Mouse (Mus musculus) stomach, embryonic 15.5 days (tissue): ENCODE measurements around the gene Shank2. TPM values are rescaled to one million over a fixed set of nuclear protein-coding genes. Genes with fewer than 3 reads are reported as not detected.

Experiments
- ATAC-seq: fragments of 200-750 bp; cut with Nextera tagmentation; 2 replicates; pipeline ENCODE4 v1.8.0; 2017; ENCODE audit warnings: low read depth, moderate number of reproducible peaks, moderate TSS enrichment; ENCODE audit not compliant: insufficient read depth, low FRiP score
- H3K27ac ChIP-seq: fragments of 300-500 bp; sonication (generic); 2 replicates; pipeline ENCODE4 v1.5.1; 2015; ENCODE audit warnings: mild to moderate bottlenecking, inconsistent platforms
- H3K27me3 ChIP-seq: fragments of 300-500 bp; sonication (generic); replicated peaks from 2 replicates; pipeline ENCODE4 v1.6.1; 2015; ENCODE audit warnings: inconsistent platforms
- H3K36me3 ChIP-seq: fragments of 300-500 bp; sonication (generic); 2 replicates; pipeline ENCODE4 v1.6.1; 2015; ENCODE audit warnings: inconsistent platforms
- H3K4me1 ChIP-seq: fragments of 300-500 bp; sonication (generic); 2 replicates; pipeline ENCODE4 v1.6.1; 2015; ENCODE audit warnings: inconsistent platforms
- H3K4me2 ChIP-seq: fragments of 300-500 bp; sonication (generic); 2 replicates; pipeline ENCODE4 v1.6.1; 2015; ENCODE audit warnings: mild to moderate bottlenecking, inconsistent platforms
- H3K4me3 ChIP-seq: fragments of 300-500 bp; sonication (generic); replicated peaks from 2 replicates; pipeline ENCODE4 v1.5.1; 2015; ENCODE audit warnings: inconsistent platforms
- H3K9ac ChIP-seq: fragments of 300-500 bp; sonication (generic); 2 replicates; pipeline ENCODE4 v1.6.1; 2015; ENCODE audit warnings: inconsistent platforms
- H3K9me3 ChIP-seq: fragments of 300-500 bp; sonication (generic); 2 replicates; pipeline ENCODE4 v1.6.1; 2016; ENCODE audit warnings: inconsistent platforms
- WGBS: fragments of 180-500 bp; shearing (Covaris S2); methylation state at CpG from one replicate; pipeline ENCODE4 v1.1.7; 2015; 5-methylcytosine and 5-hydroxymethylcytosine counted together
- polyA plus RNA-seq: library from polyadenylated mRNA; unstranded; fragments of >200 nt; fragmentation: Nextera tagmentation; extraction: Ambion mirVana; gene quantifications from 2 replicates; pipeline ENCODE4 v1.2.1, GENCODE M21; 2015

Shank2 gene
- polyA plus RNA-seq, 1 experiment from 2014 or later = 2.1 TPM

GRCm38 (mm10) chr7:144078661-144079060 is 76.9 kb downstream of the Shank2 start:
- ATAC-seq = no peak
- Histone ChIP-seq H3K4me3 (no peak overlapping the region), H3K4me2 (no peak overlapping the region), H3K36me3 (no peaks in the 10 kb centered on the region), H3K27me3 (no peaks in the 10 kb centered on the region), H3K9me3 (no peaks in the 10 kb centered on the region), H3K9ac (no peak overlapping the region), H3K27ac (no peak overlapping the region), H3K4me1 (no peaks in the 10 kb centered on the region)
- WGBS = 83% methylated on average over 1 of the region's 1 CpGs

GRCm38 (mm10) chr7:144079861-144080260 is 78.1 kb downstream of the Shank2 start:
- Histone ChIP-seq H3K36me3 (no peaks in the 10 kb centered on the region), H3K9ac (no peak overlapping the region), H3K27me3 (no peaks in the 10 kb centered on the region), H3K9me3 (no peaks in the 10 kb centered on the region), H3K4me3 (no peak overlapping the region), H3K4me1 (no peaks in the 10 kb centered on the region), H3K4me2 (no peak overlapping the region), H3K27ac (no peak overlapping the region)
- 96% methylated on average over 1 of the region's 1 CpGs for WGBS
- no peak for ATAC-seq

GRCm38 (mm10) chr7:144081448-144081847 is 79.7 kb downstream of the Shank2 start:
- Histone ChIP-seq H3K4me1 (no peaks in the 10 kb centered on the region), H3K9me3 (no peaks in the 10 kb centered on the region), H3K4me2 (no peak overlapping the region), H3K4me3 (no peak overlapping the region), H3K9ac (no peak overlapping the region), H3K36me3 (no peaks in the 10 kb centered on the region), H3K27ac (no peak overlapping the region), H3K27me3 (no peaks in the 10 kb centered on the region)
- 0 out of 2 replicates have a peak, but pooled peaks have one; percentile 56 for ATAC-seq
- WGBS = 63% methylated on average over 1 of the region's 1 CpGs

GRCm38 (mm10) chr7:144081963-144082362 is 80.2 kb downstream of the Shank2 start:
- no peak for ATAC-seq
- Histone ChIP-seq H3K27ac (no peak overlapping the region), H3K4me2 (no peak overlapping the region), H3K9ac (no peak overlapping the region), H3K4me3 (no peak overlapping the region), H3K27me3 (no peaks in the 10 kb centered on the region), H3K36me3 (no peaks in the 10 kb centered on the region), H3K9me3 (no peaks in the 10 kb centered on the region), H3K4me1 (no peaks in the 10 kb centered on the region)
- WGBS = 78% methylated on average over 2 of the region's 2 CpGs

- Histone ChIP-seq H3K36me3 (no peaks in the 10 kb centered on the region), H3K27me3 (no peaks in the 10 kb centered on the region), H3K9me3 (no peaks in the 10 kb centered on the region), H3K4me2 (no peak overlapping the region), H3K27ac (no peak overlapping the region), H3K9ac (no peak overlapping the region), H3K4me3 (no peak overlapping the region), H3K4me1 (no peaks in the 10 kb centered on the region)
- WGBS = 41% methylated on average over 2 of the region's 2 CpGs
- ATAC-seq = no peak
Measured at GRCm38 (mm10) chr7:144087277-144087676, 85.5 kb downstream of the Shank2 start.

- H3K36me3 ChIP-seq = no peaks in the 10 kb centered on the region
- H3K9me3 ChIP-seq = no peaks in the 10 kb centered on the region
- H3K4me3 ChIP-seq = no peak overlapping the region
- H3K27me3 ChIP-seq = no peaks in the 10 kb centered on the region
- no peak for ATAC-seq
- no peaks in the 10 kb centered on the region for H3K4me1 ChIP-seq
- no peak overlapping the region for H3K9ac ChIP-seq
- no peak overlapping the region for H3K4me2 ChIP-seq
- H3K27ac ChIP-seq = no peak overlapping the region
- 83% methylated on average over 12 of the region's 12 CpGs for WGBS
Measured at GRCm38 (mm10) chr7:144094132-144094531, 92.4 kb downstream of the Shank2 start.

- Histone ChIP-seq H3K4me1 (no peaks in the 10 kb centered on the region), H3K9ac (no peak overlapping the region), H3K27me3 (no peaks in the 10 kb centered on the region), H3K27ac (no peak overlapping the region), H3K36me3 (no peaks in the 10 kb centered on the region), H3K9me3 (no peaks in the 10 kb centered on the region), H3K4me2 (no peak overlapping the region), H3K4me3 (no peak overlapping the region)
- 13% methylated on average over 2 of the region's 2 CpGs for WGBS
- ATAC-seq = no peak
Measured at GRCm38 (mm10) chr7:144097314-144097713, 95.6 kb downstream of the Shank2 start.

GRCm38 (mm10) chr7:144102222-144102980 is 100.7 kb downstream of the Shank2 start:
- Histone ChIP-seq H3K36me3 (no peaks in the 10 kb centered on the region), H3K4me3 (no peak overlapping the region), H3K27ac (no peak overlapping the region), H3K4me1 (no peaks in the 10 kb centered on the region), H3K27me3 (no peaks in the 10 kb centered on the region), H3K9me3 (no peaks in the 10 kb centered on the region), H3K4me2 (no peak overlapping the region), H3K9ac (no peak overlapping the region)
- ATAC-seq = no peak
- WGBS = 32% methylated on average over 4 of the region's 4 CpGs

- Histone ChIP-seq H3K9ac (no peak overlapping the region), H3K9me3 (no peaks in the 10 kb centered on the region), H3K27me3 (no peaks in the 10 kb centered on the region), H3K4me3 (no peak overlapping the region), H3K4me1 (no peaks in the 10 kb centered on the region), H3K27ac (no peak overlapping the region), H3K4me2 (no peak overlapping the region), H3K36me3 (no peaks in the 10 kb centered on the region)
- no peak for ATAC-seq
- WGBS = 29% methylated on average over 1 of the region's 1 CpGs
Measured at GRCm38 (mm10) chr7:144105952-144106351, 104.2 kb downstream of the Shank2 start.

- Histone ChIP-seq H3K4me1 (no peaks in the 10 kb centered on the region), H3K27ac (no peak overlapping the region), H3K4me2 (no peak overlapping the region), H3K9me3 (no peaks in the 10 kb centered on the region), H3K27me3 (no peaks in the 10 kb centered on the region), H3K4me3 (no peak overlapping the region), H3K36me3 (no peaks in the 10 kb centered on the region), H3K9ac (no peak overlapping the region)
- 40% methylated on average over 9 of the region's 9 CpGs for WGBS
- no peak for ATAC-seq
Measured at GRCm38 (mm10) chr7:144106352-144107011, 104.8 kb downstream of the Shank2 start.

GRCm38 (mm10) chr7:144108141-144108540 is 106.4 kb downstream of the Shank2 start:
- WGBS = 86% methylated on average over 5 of the region's 5 CpGs
- H3K4me2 ChIP-seq = no peak overlapping the region
- no peaks in the 10 kb centered on the region for H3K27me3 ChIP-seq
- H3K4me3 ChIP-seq = no peak overlapping the region
- ATAC-seq = no peak
- no peaks in the 10 kb centered on the region for H3K36me3 ChIP-seq
- no peak overlapping the region for H3K9ac ChIP-seq
- H3K4me1 ChIP-seq = no peaks in the 10 kb centered on the region
- no peak overlapping the region for H3K27ac ChIP-seq
- H3K9me3 ChIP-seq = no peaks in the 10 kb centered on the region

- H3K4me3 ChIP-seq = no peak overlapping the region
- H3K27me3 ChIP-seq = no peaks in the 10 kb centered on the region
- 42% methylated on average over 4 of the region's 4 CpGs for WGBS
- H3K4me2 ChIP-seq = no peak overlapping the region
- H3K4me1 ChIP-seq = no peaks in the 10 kb centered on the region
- 0 out of 2 replicates have a peak, but pooled peaks have one; percentile 25 for ATAC-seq
- no peaks in the 10 kb centered on the region for H3K9me3 ChIP-seq
- no peak overlapping the region for H3K9ac ChIP-seq
- H3K36me3 ChIP-seq = no peaks in the 10 kb centered on the region
- H3K27ac ChIP-seq = no peak overlapping the region
Measured at GRCm38 (mm10) chr7:144111026-144111604, 109.4 kb downstream of the Shank2 start.
